Mouse (Mus musculus): ENCODE measurements around the gene Slc30a3.

DNA sequence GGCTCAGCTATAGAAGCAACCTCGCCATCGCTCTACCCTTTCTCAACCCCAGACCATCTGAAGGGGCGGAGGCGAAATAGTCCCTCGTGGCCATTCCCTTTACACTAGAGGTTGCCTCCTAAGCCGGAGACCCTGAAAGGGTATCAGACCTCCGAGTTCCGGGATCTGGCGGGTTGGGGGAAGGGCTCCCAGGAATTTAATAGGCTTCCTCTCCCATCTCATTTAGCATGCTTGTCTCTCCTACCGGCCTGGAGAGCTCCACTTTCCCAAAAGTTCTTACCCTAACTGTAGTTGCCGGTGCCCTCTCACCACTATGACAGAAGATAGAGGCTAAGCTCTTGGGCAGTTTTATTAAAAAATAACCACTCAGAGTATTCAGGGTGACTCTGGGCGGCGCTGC is 29.6 kb upstream of the Slc30a3 start:
- TF ChIP-seq CTCF (IDR thresholded peaks at IDR 0.05; ENCODE audit: low read depth, low read length), result no peak
- no peak for TF ChIP-seq POLR2A (IDR thresholded peaks at IDR 0.05; ENCODE audit: insufficient read depth, low read length)
- TF ChIP-seq EP300 (IDR thresholded peaks at IDR 0.05; ENCODE audit: insufficient read depth, low read depth, low read length), result no peak

All from ES-Bruce4 (cell line).